Mouse (Mus musculus) midbrain, embryonic 11.5 days (tissue): ENCODE results near the gene Cntnap4. TPM values are rescaled to one million over a fixed set of nuclear protein-coding genes. Genes with fewer than 3 reads are reported as not detected.

ENCODE experiments used
- ATAC-seq: fragments of 200-750 bp; cut with Nextera tagmentation; 2 replicates; pipeline ENCODE4 v1.8.0; 2017; ENCODE audit warnings: moderate TSS enrichment, moderate library complexity; ENCODE audit not compliant: low FRiP score
- DNase-seq: peaks from one replicate; pipeline ENCODE4 v3.0.0; 2015; ENCODE audit warnings: low spot score; ENCODE audit errors: missing footprints
- H3K27ac ChIP-seq: fragments of 300-500 bp; sonication (generic); 2 replicates; pipeline ENCODE4 v1.5.1; 2014; ENCODE audit warnings: low read depth, low read length
- H3K27me3 ChIP-seq: fragments of 300-500 bp; sonication (generic); 2 replicates; pipeline ENCODE4 v1.6.1; 2014; ENCODE audit warnings: mild to moderate bottlenecking, low read length, moderate library complexity, mixed read lengths; ENCODE audit not compliant: control insufficient read depth, insufficient read depth
- H3K36me3 ChIP-seq: fragments of 300-500 bp; sonication (generic); 2 replicates; pipeline ENCODE4 v1.6.1; 2014; ENCODE audit warnings: mild to moderate bottlenecking, low read length, moderate library complexity, mixed read lengths; ENCODE audit not compliant: control insufficient read depth, insufficient read depth
- H3K4me1 ChIP-seq: fragments of 300-500 bp; sonication (generic); 2 replicates; pipeline ENCODE4 v1.6.1; 2014; ENCODE audit warnings: low read length; ENCODE audit not compliant: control insufficient read depth, insufficient read depth
- H3K4me2 ChIP-seq: fragments of 300-500 bp; sonication (generic); 2 replicates; pipeline ENCODE4 v1.6.1; 2014; ENCODE audit warnings: mild to moderate bottlenecking, moderate library complexity
- H3K4me3 ChIP-seq: fragments of 300-500 bp; sonication (generic); 2 replicates; pipeline ENCODE4 v1.5.1; 2014; ENCODE audit warnings: low read depth, low read length
- H3K9ac ChIP-seq: fragments of 300-500 bp; sonication (generic); 2 replicates; pipeline ENCODE4 v1.6.1; 2014; ENCODE audit warnings: low read length
- H3K9me3 ChIP-seq: fragments of 300-500 bp; sonication (generic); 2 replicates; pipeline ENCODE4 v1.6.1; 2016; ENCODE audit warnings: low read length; ENCODE audit not compliant: control insufficient read depth
- WGBS: fragments of 180-500 bp; shearing (Covaris S2); extraction: QIAGEN DNeasy Blood & Tissue Kit; methylation state at CpG from one replicate; pipeline ENCODE4 v1.1.7; 2014; 5-methylcytosine and 5-hydroxymethylcytosine counted together
- polyA plus RNA-seq: library from polyadenylated mRNA; unstranded; fragments of >200 nt; fragmentation: Nextera tagmentation; extraction: Ambion mirVana; gene quantifications from 2 replicates; pipeline ENCODE4 v1.2.1, GENCODE M21; 2014

Gene Cntnap4
- polyA plus RNA-seq, 1 experiment from 2014 or later = 0.90 TPM

- 76% methylated on average over 1 of the region's 1 CpGs for WGBS
- no peak for ATAC-seq
- H3K4me3 ChIP-seq = no peak overlapping the region
These were observed 104.8 kb downstream of the Cntnap4 start for GRCm38 (mm10) chr8:112674671-112675070.

GRCm38 (mm10) chr8:112681757-112682156 lies 111.9 kb downstream of the Cntnap4 start:
- no peak for DNase-seq
- no peak for ATAC-seq

More at GRCm38 (mm10) chr8:112674671-112675070, 104.8 kb downstream of the Cntnap4 start:
- Histone ChIP-seq H3K4me1 (no peaks in the 10 kb centered on the region), H3K27me3 (no peaks in the 10 kb centered on the region), H3K9ac (no peak overlapping the region), H3K4me2 (no peak overlapping the region), H3K9me3 (no peaks in the 10 kb centered on the region), H3K27ac (no peak overlapping the region), H3K36me3 (no peaks in the 10 kb centered on the region)
- DNase-seq = no peak

GRCm38 (mm10) chr8:112695708-112696107 lies 125.9 kb downstream of the Cntnap4 start:
- Histone ChIP-seq H3K9me3 (no peaks in the 10 kb centered on the region), H3K36me3 (no peaks in the 10 kb centered on the region), H3K27me3 (no peaks in the 10 kb centered on the region), H3K9ac (no peak overlapping the region), H3K4me1 (no peaks in the 10 kb centered on the region), H3K27ac (no peak overlapping the region), H3K4me2 (no peak overlapping the region), H3K4me3 (no peak overlapping the region)
- ATAC-seq (no peak), DNase-seq (no peak)

More at GRCm38 (mm10) chr8:112681757-112682156, 111.9 kb downstream of the Cntnap4 start:
- H3K27ac ChIP-seq = no peak overlapping the region
- no peak overlapping the region for H3K4me2 ChIP-seq
- H3K9me3 ChIP-seq = no peaks in the 10 kb centered on the region
- 91% methylated on average over 9 of the region's 9 CpGs for WGBS
- H3K4me3 ChIP-seq = no peak overlapping the region
- no peak overlapping the region for H3K9ac ChIP-seq
- H3K4me1 ChIP-seq = no peaks in the 10 kb centered on the region
- no peaks in the 10 kb centered on the region for H3K36me3 ChIP-seq
- H3K27me3 ChIP-seq = no peaks in the 10 kb centered on the region

- Histone ChIP-seq H3K36me3 (no peaks in the 10 kb centered on the region), H3K4me3 (no peak overlapping the region), H3K9me3 (no peaks in the 10 kb centered on the region), H3K9ac (no peak overlapping the region), H3K27ac (no peak overlapping the region), H3K4me1 (no peaks in the 10 kb centered on the region), H3K27me3 (no peaks in the 10 kb centered on the region), H3K4me2 (no peak overlapping the region)
- 76% methylated on average over 3 of the region's 3 CpGs for WGBS
- ATAC-seq (no peak), DNase-seq (no peak)
These were observed 128.3 kb downstream of the Cntnap4 start for GRCm38 (mm10) chr8:112698141-112698540.

GRCm38 (mm10) chr8:112716982-112717381 lies 147.1 kb downstream of the Cntnap4 start:
- Histone ChIP-seq H3K4me2 (no peak overlapping the region), H3K4me1 (no peaks in the 10 kb centered on the region), H3K4me3 (no peak overlapping the region), H3K9ac (no peak overlapping the region), H3K9me3 (no peaks in the 10 kb centered on the region), H3K27me3 (no peaks in the 10 kb centered on the region), H3K27ac (no peak overlapping the region), H3K36me3 (no peaks in the 10 kb centered on the region)
- no peak for ATAC-seq
- WGBS = 61% methylated on average over 3 of the region's 3 CpGs
- no peak for DNase-seq

GRCm38 (mm10) chr8:112724918-112725317 lies 155.1 kb downstream of the Cntnap4 start:
- Histone ChIP-seq H3K36me3 (no peaks in the 10 kb centered on the region), H3K27ac (no peak overlapping the region), H3K4me3 (no peak overlapping the region), H3K27me3 (no peaks in the 10 kb centered on the region), H3K4me1 (no peaks in the 10 kb centered on the region), H3K9me3 (no peaks in the 10 kb centered on the region), H3K4me2 (no peak overlapping the region), H3K9ac (no peak overlapping the region)
- ATAC-seq = no peak
- WGBS = 82% methylated on average over 9 of the region's 9 CpGs
- no peak for DNase-seq

- Histone ChIP-seq H3K9ac (no peak overlapping the region), H3K4me3 (no peak overlapping the region), H3K27ac (no peak overlapping the region), H3K9me3 (no peaks in the 10 kb centered on the region), H3K27me3 (no peaks in the 10 kb centered on the region), H3K36me3 (no peaks in the 10 kb centered on the region), H3K4me2 (no peak overlapping the region), H3K4me1 (no peaks in the 10 kb centered on the region)
- WGBS = 81% methylated on average over 15 of the region's 15 CpGs
- no peak for DNase-seq
- 0 out of 2 replicates have a peak, but pooled peaks have one; percentile 24 for ATAC-seq
These were observed 161.0 kb downstream of the Cntnap4 start for GRCm38 (mm10) chr8:112730583-112731432.

GRCm38 (mm10) chr8:112735575-112735974 lies 165.7 kb downstream of the Cntnap4 start:
- WGBS = 90% methylated on average over 3 of the region's 3 CpGs

GRCm38 (mm10) chr8:112743331-112743730 lies 173.5 kb downstream of the Cntnap4 start:
- H3K4me1 ChIP-seq = no peaks in the 10 kb centered on the region
- H3K9ac ChIP-seq = no peak overlapping the region
- no peak overlapping the region for H3K4me2 ChIP-seq
- H3K27ac ChIP-seq = no peak overlapping the region
- no peaks in the 10 kb centered on the region for H3K27me3 ChIP-seq
- H3K9me3 ChIP-seq = no peaks in the 10 kb centered on the region
- no peak overlapping the region for H3K4me3 ChIP-seq
- DNase-seq = no peak
- 91% methylated on average over 4 of the region's 4 CpGs for WGBS
- no peaks in the 10 kb centered on the region for H3K36me3 ChIP-seq
- no peak for ATAC-seq

More at GRCm38 (mm10) chr8:112735575-112735974, 165.7 kb downstream of the Cntnap4 start:
- ATAC-seq (no peak), DNase-seq (no peak)
- no peaks in the 10 kb centered on the region for H3K27me3 ChIP-seq
- H3K4me3 ChIP-seq = no peak overlapping the region
- H3K4me1 ChIP-seq = no peaks in the 10 kb centered on the region
- H3K9me3 ChIP-seq = no peaks in the 10 kb centered on the region
- no peak overlapping the region for H3K9ac ChIP-seq
- H3K36me3 ChIP-seq = no peaks in the 10 kb centered on the region
- no peak overlapping the region for H3K4me2 ChIP-seq
- no peak overlapping the region for H3K27ac ChIP-seq
